Mouse (Mus musculus) liver, embryonic 14.5 days (tissue): ENCODE results near the gene Rplp2.

ENCODE experiments used
- CTCF ChIP-seq: IDR thresholded peaks from 2 replicates; pipeline ENCODE4 v1.5.1; 2016; ENCODE audit warnings: antibody characterized with exemption, low read depth, control low read depth
- EP300 ChIP-seq: IDR thresholded peaks from 2 replicates; pipeline ENCODE4 v1.6.1; 2016; ENCODE audit warnings: antibody characterized with exemption, low read depth

DNA sequence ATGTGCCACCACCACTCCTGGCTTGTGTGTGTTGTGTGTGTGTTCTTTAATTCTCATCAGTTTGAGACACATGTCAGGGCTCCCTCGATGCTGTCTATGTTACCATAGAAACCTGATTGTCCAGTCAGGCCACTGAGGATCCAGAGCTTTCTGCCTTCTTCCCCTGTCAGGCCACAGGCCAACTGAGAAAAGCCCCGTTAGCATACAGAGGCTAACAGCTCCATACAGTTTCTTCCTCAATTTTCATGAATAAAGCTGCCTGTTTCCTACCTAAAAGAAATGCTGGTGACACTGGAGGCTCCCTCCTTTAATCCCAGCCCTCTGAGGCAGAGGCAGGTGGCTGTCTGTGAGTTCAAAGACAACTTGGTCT lies 10.7 kb upstream of the Rplp2 start:
- TF ChIP-seq CTCF: no peak
- TF ChIP-seq EP300: no peak
